Mouse (Mus musculus): Measurements from ENCODE around the gene Proca1. TPM values are rescaled to one million over a fixed set of nuclear protein-coding genes. Genes with fewer than 3 reads are reported as not detected.

Proca1 gene
- total and polyA plus RNA-seq, 3 experiments = 0.70 to 0.80 (median 0.75) TPM

- peak overlapping the region; percentile 48 for H3K9ac ChIP-seq (ENCODE audit: low read depth, low read length)
- intact Hi-C loops (cut with DNase I) = no loop called here
- peak overlapping the region; percentile 49 for H3K4me3 ChIP-seq
- H3K79me2 ChIP-seq (replicated peaks; ENCODE audit: control insufficient read depth, insufficient read depth, low read length) = no peaks in the 10 kb centered on the region
- peak; percentile 83 to 84 for DNase-seq
- no peaks in the 10 kb centered on the region for H3K36me3 ChIP-seq (ENCODE audit: control insufficient read depth, insufficient read depth, low read length)
- no peak for TF ChIP-seq EP300 (IDR thresholded peaks at IDR 0.05; ENCODE audit: insufficient read depth, low read depth, low read length)
- TF ChIP-seq CTCF (IDR thresholded peaks at IDR 0.05) = no peak
- TF ChIP-seq POLR2A (IDR thresholded peaks at IDR 0.05; ENCODE audit: insufficient read depth, low read depth, low read length) = peak; percentile 46; the same call in 1 of the 2 replicates
- H3K27me3 ChIP-seq (ENCODE audit: control insufficient read depth, insufficient read depth, low read length) = no peaks in the 10 kb centered on the region
- WGBS = 4% methylated on average over 30 of the region's 30 CpGs
- no peak overlapping the region for H3K27ac ChIP-seq
- peaks cover 4% of the 10 kb centered on the region; the same call in 1 of the 2 replicates for H3K4me1 ChIP-seq (ENCODE audit: control insufficient read depth, insufficient read depth, low read length)
These were observed 1.4 kb downstream of the Proca1 start for GRCm38 (mm10) chr11:78194411-78195100.

DNA sequence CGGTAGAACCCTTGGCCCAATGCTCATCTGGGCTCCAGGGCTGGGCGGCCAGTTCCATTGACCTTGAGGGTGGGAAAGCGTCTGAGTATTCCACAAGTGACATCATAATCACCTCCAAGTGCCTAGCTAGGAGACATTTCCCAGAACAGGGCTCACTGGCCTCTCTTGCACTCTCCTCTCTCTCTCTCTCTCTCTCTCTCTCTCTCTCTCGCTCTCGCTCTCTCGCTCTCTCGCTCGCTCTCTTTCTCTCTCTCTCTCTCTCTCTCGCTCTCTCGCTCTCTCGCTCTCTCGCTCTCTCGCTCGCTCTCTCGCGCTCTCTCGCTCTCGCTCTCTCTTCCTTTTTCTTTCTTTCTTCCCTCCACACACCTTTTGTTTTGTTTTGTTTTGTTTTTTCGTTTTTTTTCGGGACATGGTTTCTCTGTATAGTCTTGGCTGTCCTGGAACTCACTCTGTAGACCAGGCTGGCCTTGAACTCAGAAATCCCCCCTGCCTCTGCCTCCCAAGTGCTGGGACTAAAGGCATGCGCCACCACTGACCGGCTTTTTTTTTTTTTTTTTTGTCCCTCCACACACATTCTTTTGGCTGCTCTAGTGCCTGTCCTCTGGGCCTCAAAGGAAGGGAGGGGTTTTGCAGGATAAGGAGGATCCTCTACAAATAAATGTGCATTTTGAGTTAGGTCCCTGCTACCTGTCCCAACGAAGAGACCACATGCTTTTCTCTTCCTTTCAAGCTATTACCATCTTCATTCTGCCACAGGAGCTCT, 2.1 kb downstream of the Proca1 start:
- Histone ChIP-seq H3K79me2 (replicated peaks; ENCODE audit: control insufficient read depth, insufficient read depth, low read length) (no peaks in the 10 kb centered on the region), H3K27ac (no peak overlapping the region), H3K4me1 (ENCODE audit: control insufficient read depth, insufficient read depth, low read length) (peaks cover 4% of the 10 kb centered on the region; the same call in 1 of the 2 replicates), H3K36me3 (ENCODE audit: control insufficient read depth, insufficient read depth, low read length) (no peaks in the 10 kb centered on the region), H3K4me3 (peak overlapping the region; percentile 49), H3K9ac (ENCODE audit: low read depth, low read length) (peak overlapping the region; percentile 48), H3K27me3 (ENCODE audit: control insufficient read depth, insufficient read depth, low read length) (no peaks in the 10 kb centered on the region)
- WGBS = 50% methylated on average over 23 of the region's 23 CpGs
- DNase-seq = no peak
- TF ChIP-seq POLR2A (IDR thresholded peaks at IDR 0.05; ENCODE audit: insufficient read depth, low read depth, low read length) (no peak), CTCF (IDR thresholded peaks at IDR 0.05) (no peak), EP300 (IDR thresholded peaks at IDR 0.05; ENCODE audit: insufficient read depth, low read depth, low read length) (no peak)
- intact Hi-C loops (cut with DNase I) = no loop called here

DNA sequence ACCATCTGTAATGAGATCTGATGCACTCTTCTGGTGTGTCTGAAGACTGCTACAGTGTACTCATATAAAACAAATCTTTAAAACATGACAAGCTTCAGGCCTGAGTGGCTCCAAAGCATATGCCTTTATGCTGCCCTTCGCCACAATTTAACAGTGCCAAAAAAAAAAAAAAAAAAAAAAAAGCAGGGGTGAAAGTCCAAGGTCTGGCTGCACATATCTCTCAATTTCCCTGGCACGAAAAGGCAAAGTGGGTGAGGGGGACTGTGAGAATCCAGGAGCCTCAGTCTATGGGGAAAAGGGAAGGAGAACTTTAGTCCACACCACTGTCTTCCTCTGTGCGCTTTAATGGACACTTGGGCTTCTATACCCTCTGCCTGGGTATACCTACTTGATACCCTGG, 9.2 kb downstream of the Proca1 start:
- Histone ChIP-seq H3K9ac (ENCODE audit: low read depth, low read length) (no peak overlapping the region), H3K27ac (no peak overlapping the region), H3K27me3 (ENCODE audit: control insufficient read depth, insufficient read depth, low read length) (no peaks in the 10 kb centered on the region), H3K79me2 (replicated peaks; ENCODE audit: control insufficient read depth, insufficient read depth, low read length) (no peaks in the 10 kb centered on the region), H3K36me3 (ENCODE audit: control insufficient read depth, insufficient read depth, low read length) (no peaks in the 10 kb centered on the region), H3K4me3 (no peak overlapping the region), H3K4me1 (ENCODE audit: control insufficient read depth, insufficient read depth, low read length) (no peaks in the 10 kb centered on the region)
- 84% methylated on average over 3 of the region's 3 CpGs for WGBS
- TF ChIP-seq EP300 (IDR thresholded peaks at IDR 0.05; ENCODE audit: insufficient read depth, low read depth, low read length) (no peak), CTCF (IDR thresholded peaks at IDR 0.05) (no peak), POLR2A (IDR thresholded peaks at IDR 0.05; ENCODE audit: insufficient read depth, low read depth, low read length) (no peak)
- intact Hi-C loops (cut with DNase I) = no loop called here
- DNase-seq = no peak

DNA sequence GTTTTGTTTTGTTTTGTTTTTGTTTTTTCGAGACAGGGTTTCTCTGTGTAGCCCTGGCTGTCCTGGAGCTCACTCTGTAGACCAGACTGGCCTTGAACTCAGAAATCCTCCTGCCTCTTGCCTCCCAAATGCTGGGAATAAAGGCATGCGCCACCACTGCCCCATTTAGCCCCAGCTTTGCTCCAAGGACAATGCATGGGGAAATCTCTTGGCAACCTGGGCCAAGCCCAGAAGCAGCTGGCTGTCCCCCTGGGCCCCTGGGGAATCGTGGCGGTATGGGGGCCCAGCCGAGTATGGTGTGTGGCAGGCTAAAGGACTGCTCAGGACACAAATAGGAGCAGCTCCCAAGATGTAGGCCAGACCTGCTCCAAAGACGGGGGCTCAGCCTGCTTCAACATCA, 11.1 kb downstream of the Proca1 start:
- no peaks in the 10 kb centered on the region for H3K4me1 ChIP-seq (ENCODE audit: control insufficient read depth, insufficient read depth, low read length)
- H3K27me3 ChIP-seq (ENCODE audit: control insufficient read depth, insufficient read depth, low read length) = no peaks in the 10 kb centered on the region
- WGBS = 68% methylated on average over 6 of the region's 6 CpGs
- no peaks in the 10 kb centered on the region for H3K79me2 ChIP-seq (replicated peaks; ENCODE audit: control insufficient read depth, insufficient read depth, low read length)
- intact Hi-C loops (cut with DNase I) = no loop called here
- no peaks in the 10 kb centered on the region for H3K36me3 ChIP-seq (ENCODE audit: control insufficient read depth, insufficient read depth, low read length)
- TF ChIP-seq POLR2A (IDR thresholded peaks at IDR 0.05; ENCODE audit: insufficient read depth, low read depth, low read length) (no peak), EP300 (IDR thresholded peaks at IDR 0.05; ENCODE audit: insufficient read depth, low read depth, low read length) (no peak), CTCF (IDR thresholded peaks at IDR 0.05) (no peak)
- DNase-seq = no peak
- H3K27ac ChIP-seq = no peak overlapping the region
- H3K9ac ChIP-seq (ENCODE audit: low read depth, low read length) = no peak overlapping the region
- no peak overlapping the region for H3K4me3 ChIP-seq

- H3K79me2 ChIP-seq (replicated peaks; ENCODE audit: control insufficient read depth, insufficient read depth, low read length) = no peaks in the 10 kb centered on the region
- WGBS = 85% methylated on average over 13 of the region's 13 CpGs
- H3K27me3 ChIP-seq (ENCODE audit: control insufficient read depth, insufficient read depth, low read length) = no peaks in the 10 kb centered on the region
- TF ChIP-seq POLR2A (IDR thresholded peaks at IDR 0.05; ENCODE audit: insufficient read depth, low read depth, low read length) (no peak), EP300 (IDR thresholded peaks at IDR 0.05; ENCODE audit: insufficient read depth, low read depth, low read length) (no peak), CTCF (IDR thresholded peaks at IDR 0.05) (no peak)
- H3K4me3 ChIP-seq = no peak overlapping the region
- DNase-seq = no peak
- intact Hi-C loops (cut with DNase I) = no loop called here
- peaks cover under 1% of the 10 kb centered on the region; the same call in 1 of the 2 replicates for H3K4me1 ChIP-seq (ENCODE audit: control insufficient read depth, insufficient read depth, low read length)
- H3K27ac ChIP-seq = no peak overlapping the region
- H3K9ac ChIP-seq (ENCODE audit: low read depth, low read length) = no peak overlapping the region
- H3K36me3 ChIP-seq (ENCODE audit: control insufficient read depth, insufficient read depth, low read length) = no peaks in the 10 kb centered on the region
These were observed 12.4 kb downstream of the Proca1 start for GRCm38 (mm10) chr11:78205361-78206206.
